Mouse (Mus musculus): Measurements from ENCODE around the gene Cpeb4. TPM values are rescaled to one million over a fixed set of nuclear protein-coding genes. Genes with fewer than 3 reads are reported as not detected.
A peak's percentile ranks its signal among the peaks of the same experiment; 100 is the strongest.

Cpeb4 gene
- polyA plus RNA-seq, 1 experiment = 41.5 TPM

- TF ChIP-seq CTCF (IDR thresholded peaks at IDR 0.05; ENCODE audit: borderline replicate concordance, extremely low read depth, insufficient read depth, insufficient read length) (no peak), POLR2A (IDR thresholded peaks at IDR 0.05; ENCODE audit: borderline replicate concordance, extremely low read depth, insufficient read depth, insufficient read length, poor library complexity, severe bottlenecking) (no peak)
- no peak for DNase-seq (ENCODE audit: low read depth)
These were observed 23.3 kb upstream of the Cpeb4 start for GRCm38 (mm10) chr11:31848725-31849124.

DNA sequence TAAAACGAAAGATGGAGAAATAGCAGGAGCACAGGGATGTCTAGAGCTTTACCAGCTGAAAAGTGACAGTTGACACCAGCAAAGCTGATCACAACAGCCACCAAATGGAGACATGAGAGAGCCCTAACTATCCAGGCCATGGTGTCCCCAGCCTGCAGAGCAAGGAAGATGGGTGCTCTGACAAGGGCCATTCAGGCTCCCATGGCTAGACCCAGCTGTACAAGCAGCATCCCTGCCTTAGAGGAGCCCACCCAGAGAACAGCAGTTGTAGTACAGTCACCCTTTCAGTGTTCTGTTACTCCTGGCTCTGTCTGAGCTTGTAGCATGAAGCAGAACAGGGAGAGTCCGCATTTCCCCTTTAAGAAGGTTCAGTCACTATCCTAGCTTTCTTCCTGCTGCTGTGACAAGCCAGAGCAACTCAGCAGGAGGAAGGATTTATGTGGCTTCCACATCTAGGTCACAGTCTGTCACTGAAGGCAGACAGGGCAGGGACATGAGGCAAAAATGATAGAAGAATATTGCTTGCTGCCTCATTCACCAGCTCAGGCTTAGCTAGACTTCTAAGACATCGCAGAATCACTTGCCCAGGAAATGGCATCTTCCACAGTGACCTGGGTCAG is 21.7 kb upstream of the Cpeb4 start:
- DNase-seq (ENCODE audit: low read depth) = no peak
- TF ChIP-seq POLR2A (IDR thresholded peaks at IDR 0.05; ENCODE audit: borderline replicate concordance, extremely low read depth, insufficient read depth, insufficient read length, poor library complexity, severe bottlenecking) (no peak), CTCF (IDR thresholded peaks at IDR 0.05; ENCODE audit: borderline replicate concordance, extremely low read depth, insufficient read depth, insufficient read length) (no peak)

DNA sequence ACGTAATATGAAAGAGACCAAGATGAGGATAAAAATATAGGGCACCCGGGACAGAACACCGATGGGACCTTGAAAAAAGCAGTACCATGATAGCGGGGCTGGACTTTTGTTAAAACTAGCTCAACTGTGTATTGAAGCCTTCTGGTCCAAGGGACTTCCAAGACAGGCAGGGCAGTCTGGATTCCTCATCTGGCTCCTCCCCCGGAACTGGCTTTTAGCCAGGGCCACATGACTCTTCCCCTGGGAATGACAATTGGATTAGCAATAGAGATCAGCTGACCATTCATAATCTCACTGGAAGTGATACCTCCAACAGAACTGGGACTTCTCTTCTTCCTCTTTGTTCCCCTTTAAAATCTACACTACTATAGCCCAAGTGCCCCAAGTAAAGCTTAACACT is 21.0 kb upstream of the Cpeb4 start:
- TF ChIP-seq POLR2A (IDR thresholded peaks at IDR 0.05; ENCODE audit: borderline replicate concordance, extremely low read depth, insufficient read depth, insufficient read length, poor library complexity, severe bottlenecking) (no peak), CTCF (IDR thresholded peaks at IDR 0.05; ENCODE audit: borderline replicate concordance, extremely low read depth, insufficient read depth, insufficient read length) (no peak)
- DNase-seq (ENCODE audit: low read depth) = peak; percentile 28

DNA sequence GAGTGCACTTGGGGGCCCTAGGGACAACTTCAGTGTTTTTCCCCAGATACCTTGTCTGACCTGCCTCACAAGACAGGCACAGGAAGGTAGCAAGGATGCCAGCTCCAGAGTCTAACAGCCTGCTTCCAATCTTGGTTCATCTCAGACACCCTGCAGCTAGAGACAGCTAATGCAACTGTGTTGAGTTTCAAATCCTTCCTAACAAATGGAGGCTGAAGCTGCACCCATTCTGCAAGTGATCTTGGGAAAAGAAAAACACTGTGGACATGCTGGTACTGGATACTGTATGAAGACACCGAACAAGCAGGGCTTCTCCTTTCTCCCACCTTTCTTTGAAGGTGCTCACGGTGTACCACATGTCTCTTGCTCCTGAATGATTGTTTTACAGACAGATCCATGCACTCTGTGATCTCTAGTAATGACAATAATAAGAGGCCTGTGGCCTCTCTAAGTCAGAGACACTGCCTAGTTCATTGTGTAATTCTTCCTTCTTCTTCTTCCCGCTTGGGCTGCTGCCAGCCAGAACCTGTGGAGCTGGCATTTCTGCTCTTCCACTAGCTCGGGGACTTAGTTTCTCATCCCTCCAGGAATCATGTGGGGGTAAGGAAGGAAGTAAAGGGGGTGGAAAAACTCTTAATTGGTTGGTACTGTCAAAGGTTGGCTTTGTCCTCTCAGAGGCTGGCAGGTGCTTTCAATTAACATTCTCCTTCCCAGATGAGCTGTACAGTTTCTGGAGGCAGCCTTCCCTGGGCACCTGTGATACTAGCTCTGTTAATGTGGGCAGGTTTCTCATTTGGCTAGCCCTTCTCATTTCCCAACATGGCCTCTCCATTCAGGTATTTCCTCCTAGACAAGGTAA is 20.1 kb upstream of the Cpeb4 start:
- no peak for DNase-seq (ENCODE audit: low read depth)
- TF ChIP-seq POLR2A (IDR thresholded peaks at IDR 0.05; ENCODE audit: borderline replicate concordance, extremely low read depth, insufficient read depth, insufficient read length, poor library complexity, severe bottlenecking) = no peak
- TF ChIP-seq CTCF (IDR thresholded peaks at IDR 0.05; ENCODE audit: borderline replicate concordance, extremely low read depth, insufficient read depth, insufficient read length) = no peak

- TF ChIP-seq CTCF (IDR thresholded peaks at IDR 0.05; ENCODE audit: borderline replicate concordance, extremely low read depth, insufficient read depth, insufficient read length) = no peak
- TF ChIP-seq POLR2A (IDR thresholded peaks at IDR 0.05; ENCODE audit: borderline replicate concordance, extremely low read depth, insufficient read depth, insufficient read length, poor library complexity, severe bottlenecking) = no peak
- DNase-seq (ENCODE audit: low read depth) = no peak
These were observed 17.1 kb upstream of the Cpeb4 start for GRCm38 (mm10) chr11:31854955-31855354.

DNA sequence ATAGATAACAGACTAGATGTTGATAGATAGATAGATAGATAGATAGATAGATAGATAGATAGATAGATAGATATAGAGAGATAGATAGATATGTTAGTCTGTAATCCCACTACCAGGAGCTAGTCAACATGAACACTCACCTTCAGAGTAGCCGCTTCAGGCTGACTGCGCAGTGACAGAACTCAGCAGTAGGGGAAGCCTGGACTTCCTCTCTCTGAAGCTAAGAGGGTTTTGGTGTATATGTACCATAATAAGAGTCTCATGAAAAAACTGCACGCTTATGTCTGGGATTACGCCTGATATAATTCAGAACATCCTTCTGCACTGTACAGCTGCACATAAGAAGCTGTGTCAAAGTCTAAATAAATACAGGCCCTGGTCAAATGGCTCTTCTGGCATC is 14.5 kb upstream of the Cpeb4 start:
- TF ChIP-seq POLR2A (IDR thresholded peaks at IDR 0.05; ENCODE audit: borderline replicate concordance, extremely low read depth, insufficient read depth, insufficient read length, poor library complexity, severe bottlenecking) = no peak
- no peak for TF ChIP-seq CTCF (IDR thresholded peaks at IDR 0.05; ENCODE audit: borderline replicate concordance, extremely low read depth, insufficient read depth, insufficient read length)
- no peak for DNase-seq (ENCODE audit: low read depth)

DNA sequence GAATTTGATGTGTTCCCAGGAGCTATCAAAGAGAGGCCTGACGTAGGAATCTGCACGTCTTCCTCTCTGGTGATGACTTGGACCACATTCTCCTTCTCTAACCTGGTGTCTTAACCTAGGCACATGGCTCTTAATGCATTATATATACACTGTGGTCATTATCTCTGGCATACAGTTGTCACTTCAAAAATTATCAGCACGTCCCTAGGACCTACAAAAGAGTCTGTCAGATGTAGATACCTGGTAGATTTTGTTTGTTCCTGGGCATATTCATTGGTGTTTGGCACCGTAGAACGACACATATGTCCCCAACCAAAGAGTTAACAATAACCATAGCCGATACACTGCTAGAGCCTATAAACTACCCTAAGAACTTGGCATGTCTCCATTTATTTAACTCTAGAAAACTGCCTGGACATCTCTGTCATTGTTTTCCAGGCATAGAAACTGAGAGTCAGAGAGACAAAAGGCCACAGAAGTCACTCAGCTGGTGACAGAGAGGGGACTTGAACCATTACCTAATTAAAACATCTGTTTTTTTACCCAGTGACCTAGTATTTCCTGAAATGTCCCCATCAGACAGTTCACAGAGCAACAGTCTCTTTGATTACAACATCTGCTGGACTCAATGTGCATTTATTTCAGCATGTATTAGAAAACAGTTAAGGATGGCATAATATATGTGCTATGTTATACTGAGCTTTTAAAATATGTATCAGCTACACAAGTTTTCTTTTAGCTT is 10.7 kb upstream of the Cpeb4 start:
- TF ChIP-seq CTCF (IDR thresholded peaks at IDR 0.05; ENCODE audit: borderline replicate concordance, extremely low read depth, insufficient read depth, insufficient read length) = no peak
- TF ChIP-seq POLR2A (IDR thresholded peaks at IDR 0.05; ENCODE audit: borderline replicate concordance, extremely low read depth, insufficient read depth, insufficient read length, poor library complexity, severe bottlenecking) = no peak
- no peak for DNase-seq (ENCODE audit: low read depth)

DNA sequence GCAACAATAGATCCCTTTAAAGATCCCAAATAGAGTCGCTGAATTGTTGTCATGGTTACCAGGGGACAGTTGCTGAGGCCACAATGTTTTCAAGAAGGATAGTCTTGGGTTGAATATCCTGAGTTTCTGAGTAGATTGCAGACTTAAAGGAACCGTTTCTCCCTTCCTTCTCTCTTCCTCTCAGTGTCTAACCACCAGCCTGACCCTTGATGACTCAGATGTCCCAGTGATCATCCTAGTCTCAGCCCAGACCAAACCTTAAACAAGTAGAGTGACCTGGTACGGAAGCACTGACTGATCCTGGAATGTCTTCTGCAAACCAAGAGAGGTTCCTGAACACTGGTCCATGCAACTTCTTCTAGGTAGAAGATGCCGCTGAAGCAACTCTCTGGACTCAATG is 4.0 kb upstream of the Cpeb4 start:
- DNase-seq (ENCODE audit: low read depth) = no peak
- TF ChIP-seq POLR2A (IDR thresholded peaks at IDR 0.05; ENCODE audit: borderline replicate concordance, extremely low read depth, insufficient read depth, insufficient read length, poor library complexity, severe bottlenecking) = no peak
- TF ChIP-seq CTCF (IDR thresholded peaks at IDR 0.05; ENCODE audit: borderline replicate concordance, extremely low read depth, insufficient read depth, insufficient read length) = no peak

DNA sequence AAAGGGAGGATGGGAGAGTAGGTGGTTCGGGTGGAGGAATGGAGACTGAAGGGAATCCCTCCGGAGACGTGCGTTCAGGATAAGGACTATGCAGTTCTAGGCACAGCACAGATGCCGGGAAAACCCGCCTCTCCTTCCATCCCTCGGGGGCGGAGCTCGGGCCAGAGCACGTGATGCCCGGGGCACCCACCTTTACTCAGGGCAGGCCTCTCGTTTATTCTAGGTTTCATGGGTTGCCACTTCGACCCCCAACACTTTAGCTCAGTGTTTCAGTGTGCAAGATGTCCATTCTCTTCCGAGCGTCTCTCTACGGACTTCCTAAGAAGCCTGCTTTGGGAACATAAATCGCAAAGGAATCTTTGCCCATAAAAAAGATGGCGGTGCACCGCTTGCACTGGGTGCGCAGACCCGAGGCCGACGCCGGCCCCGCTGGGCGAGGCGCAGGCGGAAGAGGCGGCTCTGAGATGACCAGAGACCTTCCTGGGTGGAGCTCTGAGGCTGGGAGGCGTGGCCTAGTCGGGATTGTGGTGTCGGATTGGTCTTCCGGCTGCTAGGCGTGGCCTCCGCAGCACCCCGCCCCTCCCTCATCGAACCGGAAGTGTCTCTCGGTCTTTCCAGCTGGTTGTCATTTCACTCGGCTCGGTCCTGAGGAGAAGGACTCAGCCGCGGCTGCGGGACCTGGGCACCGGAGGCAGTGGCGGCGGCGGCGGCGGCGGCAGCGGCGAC is 1.6 kb upstream of the Cpeb4 start:
- TF ChIP-seq POLR2A (IDR thresholded peaks at IDR 0.05; ENCODE audit: borderline replicate concordance, extremely low read depth, insufficient read depth, insufficient read length, poor library complexity, severe bottlenecking) (peak; percentile 62), CTCF (IDR thresholded peaks at IDR 0.05; ENCODE audit: borderline replicate concordance, extremely low read depth, insufficient read depth, insufficient read length) (no peak)
- peak; percentile 100 for DNase-seq (ENCODE audit: low read depth)

- TF ChIP-seq CTCF (IDR thresholded peaks at IDR 0.05; ENCODE audit: borderline replicate concordance, extremely low read depth, insufficient read depth, insufficient read length) (no peak), POLR2A (IDR thresholded peaks at IDR 0.05; ENCODE audit: borderline replicate concordance, extremely low read depth, insufficient read depth, insufficient read length, poor library complexity, severe bottlenecking) (no peak)
- DNase-seq (ENCODE audit: low read depth) = peak; percentile 50
These were observed 873 bp upstream of the Cpeb4 start for GRCm38 (mm10) chr11:31871135-31871541.
